Mouse (Mus musculus) gastrocnemius, postnatal 36 days (tissue): ENCODE measurements around the gene Inpp5e. TPM values are rescaled to one million over a fixed set of nuclear protein-coding genes. Genes with fewer than 3 reads are reported as not detected.
"Not testable (repeated sequence)": the region's sequence is repeated elsewhere in the genome, so short reads cannot be mapped to it uniquely, and the experiment has no call there.

ENCODE experiments used
- DNase-seq, 2 experiments: peaks; one replicate each; pipeline ENCODE4 v3.0.0; 2022
- intact Hi-C: fragments of 180-260 bp; cut with DNase I; formaldehyde crosslinking; loops from one replicate; pipeline ENCODE4 v1.15.1; 2025
- total RNA-seq, 2 experiments: library from RNA; stranded (reverse); gene quantifications; 2 replicates each; pipeline ENCODE4 v1.2.3; 2021

The Inpp5e gene
- total RNA-seq, 2 experiments from 2014 or later: 7.4 TPM

GRCm38 (mm10) chr2:26424541-26424940, 15.5 kb upstream of the Inpp5e start:
- intact Hi-C loops: no loop called here
- DNase-seq: no peak

DNA sequence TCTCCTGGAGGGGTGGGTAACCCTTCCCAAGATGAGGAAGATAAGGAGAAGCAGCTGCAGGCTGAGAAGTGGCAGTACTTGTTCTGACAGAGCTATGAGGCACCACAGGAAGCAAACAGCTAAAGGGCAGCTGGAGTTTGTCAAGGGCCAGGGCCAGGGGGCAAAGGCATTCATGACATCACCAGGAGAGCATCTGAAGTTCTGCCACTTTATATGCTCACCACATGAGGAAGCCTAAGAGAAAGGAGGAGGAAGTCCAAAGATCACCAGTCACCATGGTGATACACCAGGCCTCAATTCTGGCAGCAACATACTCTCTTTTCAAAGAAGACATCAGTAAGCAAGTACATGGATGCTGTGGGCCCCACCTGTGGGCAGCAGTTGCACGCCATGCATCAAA, 14.1 kb upstream of the Inpp5e start:
- DNase-seq: no peak
- intact Hi-C loops: no loop called here

DNA sequence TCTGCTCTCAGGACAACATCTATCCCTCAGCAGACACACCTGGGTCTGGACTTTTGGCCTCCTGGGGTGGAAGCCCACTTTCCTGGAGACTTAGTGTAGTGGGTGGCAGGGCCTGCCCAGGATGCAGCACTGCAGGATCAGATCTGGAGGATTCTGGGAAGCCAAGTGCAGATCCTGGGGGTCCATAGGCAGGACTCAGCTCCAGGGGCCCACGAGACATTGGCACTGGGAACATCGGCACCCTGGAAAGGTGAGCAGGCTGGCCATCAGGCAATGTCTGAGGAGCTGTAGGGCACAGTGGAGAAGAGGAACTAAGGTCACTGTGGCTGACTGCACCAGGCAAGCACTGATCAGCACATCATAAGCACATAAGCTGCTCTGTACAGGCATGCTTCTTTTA, 13.0 kb upstream of the Inpp5e start:
- intact Hi-C loops: no loop called here
- DNase-seq: no peak

DNA sequence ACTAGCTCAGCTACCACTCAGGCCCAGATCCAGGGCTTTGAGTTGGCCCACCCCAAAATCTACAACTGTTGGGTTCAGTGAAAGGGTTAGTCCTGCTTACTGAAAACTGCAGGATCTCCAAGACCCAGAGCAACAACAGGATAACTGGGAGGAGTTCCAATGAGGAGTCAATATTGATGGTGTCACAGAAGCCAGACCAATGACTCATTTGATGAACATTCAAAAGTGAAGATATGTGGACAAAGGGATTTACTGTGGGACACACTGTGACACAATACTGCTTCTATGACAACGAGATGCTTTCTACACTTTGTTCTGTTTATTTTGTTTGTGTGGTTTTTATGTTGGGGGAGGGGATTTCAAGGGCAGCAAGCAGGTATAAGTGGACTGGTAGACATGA, 9.1 kb upstream of the Inpp5e start:
- no peak for DNase-seq
- intact Hi-C loops: no loop called here

- intact Hi-C loops: no loop called here
- no peak for DNase-seq
Measured at GRCm38 (mm10) chr2:26417066-26417465, 8.1 kb upstream of the Inpp5e start.

DNA sequence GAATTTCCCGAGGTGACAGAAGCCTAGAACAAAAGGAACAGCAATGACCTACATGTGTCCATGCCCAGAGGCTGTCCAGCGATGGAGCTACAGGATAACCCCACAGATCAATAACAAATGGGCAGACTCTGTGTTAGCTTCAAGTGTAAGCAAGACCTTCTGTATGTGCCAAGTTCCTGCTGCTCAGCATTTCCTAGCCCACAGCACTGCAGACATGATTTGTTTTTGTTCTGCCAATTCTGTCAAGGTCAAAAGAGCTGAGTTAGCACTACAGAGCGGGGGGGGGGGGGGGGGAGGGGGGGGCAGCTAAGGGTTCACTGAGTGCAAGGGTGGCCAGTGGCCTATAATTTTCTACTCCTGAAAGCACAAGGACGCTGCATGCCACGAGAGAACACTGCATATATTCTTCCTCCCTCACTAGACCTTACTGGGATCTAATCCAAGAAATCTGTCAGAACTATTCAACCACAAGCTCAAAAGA, 2.0 kb upstream of the Inpp5e start:
- intact Hi-C loops: no loop called here
- DNase-seq: no peak

GRCm38 (mm10) chr2:26410091-26410490, 1.1 kb upstream of the Inpp5e start:
- intact Hi-C loops: no loop called here
- no peak for DNase-seq

DNA sequence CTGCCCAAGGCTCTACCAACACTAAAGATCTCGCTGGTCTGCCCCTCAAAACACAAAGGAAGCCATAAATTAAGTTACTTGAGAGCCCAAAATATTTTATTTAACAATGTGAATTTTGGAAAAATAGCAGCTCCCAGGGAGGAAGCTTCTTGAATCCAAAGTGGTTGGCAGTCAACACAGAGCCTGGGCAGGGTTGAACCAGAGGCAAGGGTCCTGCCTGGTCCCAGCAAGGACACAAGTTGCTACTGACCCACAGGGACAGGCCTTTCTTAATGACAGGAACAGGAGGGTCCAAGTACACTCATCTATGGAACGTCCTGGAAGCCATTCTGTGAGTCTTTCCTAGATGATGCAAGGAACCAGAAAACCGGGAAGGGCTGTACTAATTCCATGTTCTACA, 359 bp upstream of the Inpp5e start:
- intact Hi-C loops: no loop called here
- DNase-seq: no peak

DNA sequence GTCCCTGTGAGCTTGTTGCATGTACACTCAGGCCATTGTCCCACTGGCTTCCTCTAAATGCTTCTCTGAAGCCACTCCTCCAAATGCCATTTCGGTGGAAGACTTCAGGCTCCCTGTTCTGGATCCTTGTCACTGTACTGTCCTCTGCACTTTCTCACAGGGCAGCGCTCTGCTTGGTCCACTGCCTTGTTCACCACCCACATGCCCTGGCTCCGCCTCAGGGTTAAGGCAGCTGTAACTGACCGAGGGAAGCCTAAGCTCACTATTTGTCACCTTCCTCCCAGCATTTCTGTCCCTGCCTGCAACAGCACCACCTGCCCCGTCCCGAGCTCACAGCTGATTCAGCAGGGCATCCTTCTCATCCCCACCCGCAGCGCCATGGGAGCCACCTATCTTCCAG, 5.7 kb downstream of the Inpp5e start:
- intact Hi-C loops: no loop called here
- no peak for DNase-seq

- intact Hi-C loops: no loop called here
- no peak for DNase-seq
Measured at GRCm38 (mm10) chr2:26402265-26402664, 6.7 kb downstream of the Inpp5e start.

GRCm38 (mm10) chr2:26401023-26401422, 8.0 kb downstream of the Inpp5e start:
- intact Hi-C loops: no loop called here

DNA sequence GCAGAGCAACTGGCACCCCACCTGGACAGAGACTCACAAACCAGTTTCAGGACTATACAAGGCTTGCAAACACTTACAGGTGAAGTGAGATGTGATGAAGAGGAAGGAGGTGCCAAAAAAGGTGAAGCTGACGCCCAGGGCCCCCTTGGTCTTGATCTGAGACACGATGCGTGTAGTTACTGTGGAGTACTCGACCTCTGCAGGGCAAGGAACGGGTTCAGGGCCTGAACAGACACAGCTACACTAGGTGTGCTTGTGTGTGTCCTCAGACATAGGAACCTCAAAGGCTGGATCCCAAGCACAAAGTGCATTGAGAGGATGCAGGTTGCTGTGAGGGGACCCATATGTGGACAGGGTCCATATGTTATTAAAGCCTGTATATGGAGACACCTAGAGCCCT, 8.7 kb downstream of the Inpp5e start:
- DNase-seq: no peak
- intact Hi-C loops: no loop called here

More at GRCm38 (mm10) chr2:26401023-26401422, 8.0 kb downstream of the Inpp5e start:
- DNase-seq: no peak

- no peak for DNase-seq
Measured at GRCm38 (mm10) chr2:26399647-26400046, 9.4 kb downstream of the Inpp5e start.

DNA sequence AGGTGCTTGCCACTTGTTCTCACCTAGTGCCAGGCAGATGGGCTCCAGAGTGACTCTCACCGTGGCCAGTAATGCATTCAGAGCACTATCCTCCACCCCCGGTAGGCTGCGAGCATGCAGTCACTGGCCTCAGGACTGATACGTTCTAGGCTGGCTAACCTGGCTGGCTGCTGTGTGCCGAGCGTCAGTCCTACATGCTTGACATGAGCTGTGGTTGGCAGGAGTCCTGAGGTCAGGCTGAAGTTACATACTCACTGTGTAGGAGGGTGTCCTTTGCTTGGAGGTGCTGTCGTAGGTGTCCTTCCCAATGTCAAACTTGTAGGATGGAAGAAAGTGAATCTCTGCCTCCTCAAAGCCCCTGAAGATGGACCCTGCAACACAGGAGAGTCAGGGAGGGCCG, 10.0 kb downstream of the Inpp5e start:
- intact Hi-C loops: no loop called here

More at GRCm38 (mm10) chr2:26399647-26400046, 9.4 kb downstream of the Inpp5e start:
- intact Hi-C loops: no loop called here

DNA sequence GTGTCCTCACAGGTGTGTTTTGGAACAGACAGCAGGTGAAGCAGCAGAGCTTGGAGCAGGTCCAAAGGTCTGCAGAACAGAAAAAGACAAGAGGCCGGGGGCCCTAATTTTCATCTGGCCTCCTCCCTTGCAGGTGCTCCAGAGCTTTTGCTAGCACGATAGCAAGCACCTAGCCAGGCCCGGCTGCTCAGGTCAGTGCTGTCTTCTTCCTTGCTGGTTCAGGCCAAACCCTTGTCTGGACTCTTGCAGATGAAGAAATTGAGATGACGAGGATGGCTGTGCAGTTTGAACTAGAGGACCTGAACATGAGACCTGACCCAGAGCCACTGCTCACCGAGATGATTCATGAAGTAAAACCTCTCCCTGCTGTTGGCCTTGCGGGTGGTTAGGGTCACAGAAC, 17.4 kb downstream of the Inpp5e start:
- intact Hi-C loops: no loop called here
- no peak for DNase-seq

More for the DNA sequence above, 10.0 kb downstream of the Inpp5e start:
- DNase-seq: no peak

GRCm38 (mm10) chr2:26390954-26391353, 18.0 kb downstream of the Inpp5e start:
- intact Hi-C loops: no loop called here
- no peak for DNase-seq

DNA sequence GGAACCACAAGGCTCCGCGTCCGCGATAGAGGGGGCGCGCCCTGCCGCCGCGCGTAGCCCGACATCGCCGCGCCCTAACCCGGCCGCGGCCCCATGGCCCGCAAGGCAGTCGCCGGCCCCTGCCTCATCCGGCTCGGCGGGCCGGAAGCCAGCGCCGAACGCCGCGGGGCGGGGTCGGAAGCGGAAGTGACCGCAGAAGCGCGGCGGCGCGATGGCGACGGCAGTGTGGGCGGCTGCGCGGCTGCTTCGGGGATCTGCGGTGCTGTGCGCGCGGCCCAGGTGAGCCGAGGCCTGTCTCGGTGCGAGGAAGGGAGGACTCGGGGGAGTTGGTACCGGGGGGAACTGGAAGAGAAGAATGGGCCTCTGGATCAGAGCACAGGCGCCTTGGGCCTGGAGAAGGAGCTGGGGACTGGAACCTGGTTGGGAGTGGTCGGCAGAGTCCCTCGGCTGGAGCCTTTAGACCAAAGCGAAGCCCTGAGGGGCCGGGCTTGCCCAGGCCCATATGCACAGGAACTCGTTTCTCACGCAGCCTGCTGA, 19.8 kb downstream of the Inpp5e start, which contains the start of the genes Entr1 and Pmpca:
TSS of gene Entr1 (minus strand) at position 163 of the 537 bp plus-strand sequence.
TSS of gene Pmpca (plus strand) at position 186 of the 537 bp plus-strand sequence.
- intact Hi-C loops: no loop called here
- peak; percentile 73 to 75 for DNase-seq

DNA sequence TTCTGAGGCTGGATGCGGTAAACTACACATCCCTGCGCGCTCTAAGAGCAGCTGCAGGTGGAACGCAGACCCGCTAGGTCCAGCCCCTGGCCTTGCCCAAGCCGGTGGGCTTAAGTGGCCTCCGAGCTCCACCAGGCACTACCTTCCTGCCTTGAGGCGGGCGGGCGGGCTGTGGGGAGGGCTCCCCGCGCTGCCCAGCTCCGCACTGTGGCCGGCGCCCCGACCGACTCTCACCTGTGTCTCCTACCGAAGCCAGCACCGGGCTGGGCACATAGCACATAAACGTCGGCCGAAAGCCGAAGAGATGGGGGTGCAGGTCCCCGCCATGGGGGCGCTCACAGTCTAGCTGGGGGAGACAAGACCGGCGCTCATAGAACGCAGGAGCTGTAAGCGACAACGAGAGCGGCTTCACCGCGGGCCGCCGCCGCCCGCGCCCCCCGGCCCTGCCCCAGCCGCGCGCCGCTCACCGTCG, 20.3 kb downstream of the Inpp5e start:
- intact Hi-C loops: no loop called here
- no peak for DNase-seq

- no peak for DNase-seq
- intact Hi-C loops: no loop called here
Measured at GRCm38 (mm10) chr2:26387713-26388112, 21.3 kb downstream of the Inpp5e start.

DNA sequence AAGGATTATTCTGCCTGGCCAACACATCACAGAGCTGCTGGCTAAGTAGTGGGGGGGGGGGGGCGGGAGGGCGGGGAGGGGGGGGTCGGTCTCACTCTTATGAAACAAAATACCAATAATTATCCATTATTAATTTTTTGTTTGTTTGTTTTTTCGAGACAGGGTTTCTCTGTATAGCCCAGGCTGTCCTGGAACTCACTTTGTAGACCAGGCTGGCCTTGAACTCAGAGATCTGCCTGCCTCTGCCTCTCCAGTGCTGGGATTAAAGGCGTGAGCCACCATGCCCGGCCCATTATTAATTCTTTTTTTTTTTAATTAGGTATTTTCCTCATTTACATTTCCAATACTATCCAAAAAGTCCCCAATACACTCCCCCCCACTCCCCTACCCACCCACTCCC, 28.1 kb downstream of the Inpp5e start:
- intact Hi-C loops, DNase-seq: not testable (repeated sequence)

DNA sequence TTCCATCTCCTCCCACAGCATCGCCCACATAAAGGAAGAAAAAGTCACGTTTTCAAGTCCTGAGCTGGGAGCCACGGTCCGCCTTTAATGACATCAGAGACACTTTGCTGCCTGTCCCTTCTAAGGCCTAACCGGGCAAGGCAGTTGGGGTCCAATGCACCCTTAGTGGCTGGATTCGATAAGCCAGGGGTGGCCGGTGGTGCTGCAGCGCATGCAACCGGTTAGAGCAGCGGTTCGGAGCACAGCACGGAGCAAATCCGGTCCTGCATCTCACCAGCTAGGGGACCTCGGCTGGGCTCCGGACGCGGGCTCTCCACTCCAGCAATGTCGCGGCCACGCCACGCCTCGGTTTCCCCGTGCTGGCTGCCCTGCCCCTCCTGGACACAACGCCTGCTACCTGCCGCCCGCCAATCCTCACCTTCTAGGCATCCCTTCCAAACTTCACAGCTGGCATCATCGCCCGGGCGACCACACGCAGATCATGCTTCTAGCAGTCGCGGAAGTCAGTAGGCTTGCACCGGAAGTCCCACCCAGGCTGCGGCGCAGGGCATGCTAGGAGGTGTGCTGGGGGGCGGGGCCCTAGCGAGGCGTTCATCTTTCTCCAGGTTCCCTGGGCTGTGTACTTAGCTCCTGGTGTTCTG, 28.8 kb downstream of the Inpp5e start, which contains the start of gene Snapc4:
TSS of gene Snapc4 (minus strand) at position 523 of the 641 bp plus-strand sequence.
- intact Hi-C loops: no loop called here
- DNase-seq: peak; percentile 64 to 67

DNA sequence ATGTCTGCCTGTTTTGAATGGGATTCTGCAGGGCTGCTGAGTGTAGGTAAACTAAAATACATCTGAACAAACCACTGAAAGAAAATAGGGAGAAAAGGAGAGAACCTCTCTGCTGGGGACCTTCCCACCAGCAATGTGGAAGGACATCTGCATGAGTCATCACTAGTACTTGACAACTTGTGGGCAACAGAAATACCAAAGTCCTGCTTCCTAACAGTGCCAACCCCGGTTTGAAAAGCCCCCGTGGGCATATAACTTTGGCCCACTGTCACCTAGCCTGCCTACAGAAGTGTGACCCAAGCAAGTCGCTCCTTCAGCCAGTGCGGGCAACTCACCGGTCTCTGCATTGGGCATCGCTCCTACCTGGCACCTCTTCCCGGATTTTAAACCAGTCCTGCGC, 36.6 kb downstream of the Inpp5e start:
- no peak for DNase-seq
- intact Hi-C loops: no loop called here
